Mouse (Mus musculus) lung, postnatal 25 days (tissue): ENCODE data around the gene Faim2.

ENCODE experiments used
- DNase-seq: peaks from one replicate; pipeline ENCODE4 v3.0.0; 2022; ENCODE audit warnings: low spot score

Faim2 gene

DNA sequence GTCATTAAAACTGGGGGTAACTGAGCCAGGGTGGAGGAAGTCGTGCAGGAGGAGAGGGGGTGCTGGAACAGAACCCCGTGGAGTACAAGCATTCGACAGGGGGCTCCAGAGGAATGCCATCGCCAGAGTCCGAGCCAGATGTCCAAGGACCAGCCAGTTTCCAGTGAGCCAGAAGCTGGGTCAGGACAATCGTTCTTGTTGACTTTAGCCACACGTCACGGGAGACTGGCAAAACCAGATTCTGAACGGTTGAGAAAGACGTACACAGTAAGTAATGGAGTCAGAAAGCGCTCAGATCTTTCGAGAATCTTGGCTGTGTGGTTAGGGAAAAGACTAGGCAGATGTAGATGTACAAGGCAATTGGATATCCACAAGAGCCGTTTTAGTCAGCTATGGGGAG lies 64.8 kb downstream of the Faim2 start:
- peak; percentile 67 for DNase-seq

- DNase-seq: peak; percentile 94
Measured at GRCm38 (mm10) chr15:99457606-99458401, 70.2 kb downstream of the Faim2 start, which contains the start of gene Nckap5l. Nckap5l (minus strand) TSS chr15:99457748.

GRCm38 (mm10) chr15:99456963-99457605 lies 70.9 kb downstream of the Faim2 start:
- peak; percentile 59 for DNase-seq

DNA sequence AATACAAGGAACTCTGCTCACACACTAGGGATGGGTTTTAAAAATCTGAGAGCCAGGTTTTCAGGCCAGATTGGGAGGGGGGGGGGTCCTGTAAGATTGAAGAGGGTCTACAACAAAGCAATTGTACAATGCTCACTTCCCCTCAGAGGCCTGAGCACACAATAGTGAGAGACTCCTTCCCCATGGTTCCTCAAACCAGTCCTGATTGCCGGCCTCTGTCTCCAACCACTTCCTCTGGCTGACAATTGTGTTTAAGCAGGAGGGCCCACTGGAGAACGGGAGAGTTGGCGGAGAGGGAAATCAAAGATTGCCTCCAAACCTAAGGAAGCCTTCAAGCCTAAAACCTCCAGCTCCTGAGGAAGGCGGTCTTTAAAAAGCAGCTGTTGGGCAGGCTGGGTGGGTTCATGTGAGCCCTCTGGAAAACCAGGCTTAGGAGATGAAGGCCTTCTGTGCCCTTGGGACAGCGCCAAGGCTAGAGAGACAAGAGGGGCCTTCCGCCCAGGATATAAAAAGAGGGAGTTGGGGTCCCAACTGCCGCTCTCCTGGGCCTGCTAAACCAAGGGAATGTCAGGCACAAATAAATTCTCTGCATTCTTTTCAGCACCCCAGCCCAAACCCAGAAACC lies 71.5 kb downstream of the Faim2 start:
- no peak for DNase-seq

GRCm38 (mm10) chr15:99455415-99455814 lies 72.5 kb downstream of the Faim2 start:
- no peak for DNase-seq

DNA sequence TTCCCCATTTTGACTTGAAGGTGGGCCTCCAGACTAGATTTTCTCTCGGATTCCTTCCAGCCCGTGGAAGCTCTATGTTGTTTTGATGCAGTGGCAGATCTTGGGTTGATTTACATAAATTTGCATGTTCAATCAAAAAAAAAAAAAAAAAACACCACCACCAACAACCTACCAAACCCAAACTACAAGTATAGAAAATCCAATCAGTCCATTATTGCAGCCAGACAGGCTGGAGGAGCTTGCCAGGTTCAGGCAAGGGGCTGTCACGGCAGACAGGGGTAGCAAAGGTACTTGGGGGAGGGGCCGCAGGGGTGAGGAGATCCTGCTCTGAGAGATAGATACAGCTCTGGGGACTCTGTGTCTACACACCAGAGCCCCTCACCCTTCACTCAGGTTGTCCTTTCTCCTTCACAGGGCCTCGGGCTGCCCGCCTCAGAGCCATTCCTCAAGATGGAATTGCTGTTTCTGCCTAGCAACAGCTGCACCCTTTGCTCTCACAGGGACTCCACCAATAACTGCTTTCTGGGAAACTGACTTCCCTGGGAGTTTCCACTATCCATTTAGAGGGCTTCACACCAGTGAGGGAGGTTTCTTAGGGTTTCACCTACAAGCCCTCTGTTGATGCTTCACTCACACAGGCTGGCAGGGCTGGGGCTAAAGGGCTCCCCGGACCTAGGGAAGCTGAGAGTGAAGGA lies 73.2 kb downstream of the Faim2 start:
- DNase-seq: no peak

DNA sequence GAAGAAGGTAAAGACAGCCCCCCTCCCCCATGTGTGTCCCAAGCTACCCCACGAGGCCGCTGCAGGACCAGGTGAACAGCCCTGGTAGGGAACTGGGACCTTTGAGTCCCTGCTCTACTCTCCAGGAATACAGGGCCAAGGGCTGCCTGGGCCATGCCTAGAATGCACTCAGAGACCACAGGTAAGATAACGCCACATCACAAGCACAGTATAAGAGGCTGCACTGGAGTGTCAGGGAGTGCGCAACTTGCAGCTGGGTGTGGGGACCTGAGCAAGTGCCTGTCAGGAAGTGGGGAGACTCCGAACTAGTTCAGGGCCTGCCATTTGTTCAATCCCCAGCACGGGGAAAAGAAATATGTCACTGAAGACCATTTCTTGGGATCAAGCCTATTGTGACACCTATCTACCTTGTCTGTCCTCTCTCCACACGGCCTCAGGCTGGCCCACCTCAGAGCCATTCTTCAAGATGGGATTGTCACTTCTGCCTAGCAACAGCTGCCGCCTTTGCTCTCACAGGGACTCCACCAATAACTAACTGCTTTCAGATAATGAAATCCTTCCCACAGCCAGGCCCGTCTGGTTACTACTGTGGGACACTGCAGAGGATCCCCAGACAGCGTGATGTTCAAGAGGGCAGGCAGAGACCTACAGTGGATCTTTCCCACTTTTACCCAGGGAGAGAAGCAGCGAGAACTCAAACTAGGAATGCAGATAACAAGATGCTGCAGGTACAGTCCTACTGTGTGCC lies 74.6 kb downstream of the Faim2 start:
- peak; percentile 52 for DNase-seq

DNA sequence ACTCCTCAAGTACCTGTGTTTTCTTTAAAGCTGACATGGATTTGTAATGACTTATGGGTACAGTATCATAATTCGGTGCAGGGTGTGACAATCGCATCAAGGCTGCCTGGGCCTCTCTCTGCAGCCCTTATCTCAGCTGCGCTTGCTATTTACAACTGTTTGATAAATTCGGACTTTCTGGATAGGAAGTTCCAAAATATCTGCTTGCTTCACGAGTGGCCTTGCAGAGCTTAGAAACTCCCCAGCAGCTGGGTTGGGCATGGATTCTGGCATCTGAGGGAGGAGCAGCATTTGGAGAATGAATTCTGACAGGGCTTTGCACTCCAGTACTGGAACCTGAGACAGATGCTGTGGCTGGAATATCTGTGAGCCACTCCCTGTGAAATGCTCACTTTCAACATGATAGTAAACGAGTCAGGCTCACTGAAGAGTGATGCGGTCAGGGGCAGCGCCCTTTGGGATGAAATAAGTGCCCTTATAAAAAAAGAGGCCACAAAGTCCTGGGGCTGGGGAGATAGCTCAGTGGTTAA lies 78.1 kb downstream of the Faim2 start:
- no peak for DNase-seq

GRCm38 (mm10) chr15:99449131-99449750 lies 78.7 kb downstream of the Faim2 start:
- peak; percentile 37 for DNase-seq
